Mouse (Mus musculus): ENCODE results near the gene Cnot8. TPM values are rescaled to one million over a fixed set of nuclear protein-coding genes. Genes with fewer than 3 reads are reported as not detected.

Cnot8 gene
- total RNA-seq, 1 experiment = 60.6 TPM

DNA sequence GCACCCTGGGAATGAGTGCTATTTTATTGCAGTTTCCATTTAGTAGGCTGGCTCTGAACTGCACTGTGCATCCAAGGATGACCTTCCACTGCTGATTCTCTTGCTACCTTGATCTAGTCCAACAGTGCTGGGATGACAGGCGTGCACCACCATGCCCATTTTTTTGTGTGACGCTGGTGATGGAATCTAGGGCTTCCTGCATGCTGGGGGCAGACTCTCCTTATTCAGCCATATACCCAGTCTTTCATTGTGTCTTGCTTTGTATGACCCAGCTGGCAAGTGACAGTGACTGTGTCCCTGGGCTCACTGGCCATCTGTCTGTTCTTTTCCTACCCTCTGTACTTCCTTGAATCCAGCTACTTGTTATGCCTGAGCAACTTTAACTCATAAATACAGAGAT is 19.8 kb downstream of the Cnot8 start:
- TF ChIP-seq MAFK (IDR thresholded peaks at IDR 0.05; ENCODE audit: insufficient read depth, low read depth, low read length) (no peak), HCFC1 (IDR thresholded peaks at IDR 0.05; ENCODE audit: borderline replicate concordance, insufficient read depth, low read length) (no peak), ZC3H11A (IDR thresholded peaks at IDR 0.05; ENCODE audit: borderline replicate concordance, low read depth, low read length) (no peak), CHD2 (IDR thresholded peaks at IDR 0.05; ENCODE audit: low read depth, low read length) (no peak), ZNF384 (IDR thresholded peaks at IDR 0.05; ENCODE audit: low read depth, low read length) (no peak)
- peaks cover 56% of the 10 kb centered on the region for H3K36me3 ChIP-seq (ENCODE audit: control insufficient read depth, insufficient read depth, low read length, poor library complexity, severe bottlenecking)
- H3K4me3 ChIP-seq (ENCODE audit: insufficient read depth in 1 of 2, low read depth in 1 of 2, low read length in 2 of 2, poor library complexity in 1 of 2, severe bottlenecking in 1 of 2) = no peak overlapping the region

DNA sequence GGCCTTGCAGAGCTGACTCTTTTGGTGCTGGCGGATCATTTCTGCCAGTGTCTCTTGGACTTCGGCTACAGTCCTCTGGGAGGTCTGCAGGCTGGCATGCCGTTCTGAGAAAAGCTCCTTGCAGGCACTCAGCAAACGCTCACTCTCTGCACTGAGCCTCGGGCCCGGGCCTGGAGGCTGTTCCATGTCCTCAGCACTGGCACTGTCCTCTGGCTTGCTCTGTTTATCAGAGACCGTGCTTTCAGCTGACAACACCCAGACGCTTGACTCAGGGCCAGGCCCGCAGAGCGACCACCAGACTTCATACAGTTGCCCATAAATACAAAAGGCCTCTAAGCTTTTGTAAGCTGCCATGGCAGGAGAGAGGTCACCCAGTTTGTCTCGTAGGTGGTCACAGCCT is 21.1 kb downstream of the Cnot8 start:
- no peaks in the 10 kb centered on the region for H3K4me1 ChIP-seq (ENCODE audit: control insufficient read depth in 2 of 2, insufficient read depth in 2 of 2, low read length in 2 of 2, poor library complexity in 1 of 2)
- H3K36me3 ChIP-seq (ENCODE audit: control insufficient read depth, insufficient read depth, low read length, poor library complexity, severe bottlenecking) = peaks cover 65% of the 10 kb centered on the region
- H3K9ac ChIP-seq (ENCODE audit: insufficient read depth, low read depth, low read length, poor library complexity, severe bottlenecking) = no peak overlapping the region
- no peak for DNase-seq (ENCODE audit: low read depth, low spot score)
- H3K9me3 ChIP-seq (ENCODE audit: control insufficient read depth, insufficient read depth, low read depth, low read length) = no peaks in the 10 kb centered on the region
- H3K27ac ChIP-seq (ENCODE audit: insufficient read depth, low read depth, low read length, poor library complexity, severe bottlenecking) = no peak overlapping the region
- in situ Hi-C loops (cut with MboI; ENCODE audit: low sequenced_read_pairs in 2 of 2, unreplicated experiment in 2 of 2) = no loop called here
- H3K4me3 ChIP-seq (ENCODE audit: insufficient read depth in 1 of 2, low read depth in 1 of 2, low read length in 2 of 2, poor library complexity in 1 of 2, severe bottlenecking in 1 of 2) = no peak overlapping the region
- TF ChIP-seq CHD2 (IDR thresholded peaks at IDR 0.05; ENCODE audit: low read depth, low read length) (no peak), MAFK (IDR thresholded peaks at IDR 0.05; ENCODE audit: insufficient read depth, low read depth, low read length) (no peak), HCFC1 (IDR thresholded peaks at IDR 0.05; ENCODE audit: borderline replicate concordance, insufficient read depth, low read length) (no peak)

More for the DNA sequence above, 19.8 kb downstream of the Cnot8 start:
- no peaks in the 10 kb centered on the region for H3K4me1 ChIP-seq (ENCODE audit: control insufficient read depth in 2 of 2, insufficient read depth in 2 of 2, low read length in 2 of 2, poor library complexity in 1 of 2)
- no peaks in the 10 kb centered on the region for H3K9me3 ChIP-seq (ENCODE audit: control insufficient read depth, insufficient read depth, low read depth, low read length)
- in situ Hi-C loops (cut with MboI; ENCODE audit: low sequenced_read_pairs in 2 of 2, unreplicated experiment in 2 of 2) = no loop called here
- no peak for DNase-seq (ENCODE audit: low read depth, low spot score)
- H3K27ac ChIP-seq (ENCODE audit: insufficient read depth, low read depth, low read length, poor library complexity, severe bottlenecking) = no peak overlapping the region
- H3K9ac ChIP-seq (ENCODE audit: insufficient read depth, low read depth, low read length, poor library complexity, severe bottlenecking) = no peak overlapping the region

DNA sequence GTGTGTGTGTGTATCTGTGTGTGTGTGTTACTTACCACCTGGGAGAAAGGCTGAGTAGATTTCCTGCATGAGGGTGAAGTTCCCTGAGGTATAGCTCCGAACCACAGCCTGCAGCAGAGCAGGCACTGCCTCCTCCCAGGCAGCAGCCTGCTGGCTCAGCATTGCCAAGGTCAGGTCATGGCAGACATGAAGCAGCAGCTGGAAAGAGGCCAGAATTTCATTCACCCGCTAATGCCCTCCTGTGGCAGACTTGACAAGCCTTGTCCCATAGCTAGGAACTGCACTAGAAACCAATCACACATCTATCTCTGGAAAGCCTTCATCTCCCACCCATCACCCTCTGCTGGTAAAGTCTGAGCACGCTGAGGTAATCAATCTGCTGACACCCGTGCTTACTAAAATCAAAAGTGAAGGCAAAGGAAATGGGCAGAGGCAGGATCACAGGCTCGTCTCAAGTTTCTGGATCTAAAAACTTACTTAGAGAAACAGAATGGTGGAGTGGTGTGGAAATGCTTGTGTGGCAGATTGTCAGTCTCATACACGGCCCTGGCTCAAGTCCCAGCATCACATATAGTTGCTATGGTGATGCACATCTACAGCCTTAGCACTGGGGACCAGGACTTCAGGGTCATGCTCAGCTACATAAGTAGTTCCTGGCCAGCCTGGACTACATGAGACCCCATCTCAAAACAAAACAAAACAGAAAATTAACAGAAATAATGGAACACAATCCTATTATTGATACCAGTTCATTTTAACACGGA is 22.6 kb downstream of the Cnot8 start:
- no peak overlapping the region for H3K4me3 ChIP-seq (ENCODE audit: insufficient read depth in 1 of 2, low read depth in 1 of 2, low read length in 2 of 2, poor library complexity in 1 of 2, severe bottlenecking in 1 of 2)
- peaks cover 64% of the 10 kb centered on the region for H3K36me3 ChIP-seq (ENCODE audit: control insufficient read depth, insufficient read depth, low read length, poor library complexity, severe bottlenecking)
- H3K9ac ChIP-seq (ENCODE audit: insufficient read depth, low read depth, low read length, poor library complexity, severe bottlenecking) = no peak overlapping the region
- H3K27ac ChIP-seq (ENCODE audit: insufficient read depth, low read depth, low read length, poor library complexity, severe bottlenecking) = no peak overlapping the region
- in situ Hi-C loops (cut with MboI; ENCODE audit: low sequenced_read_pairs in 2 of 2, unreplicated experiment in 2 of 2) = no loop called here
- no peaks in the 10 kb centered on the region for H3K9me3 ChIP-seq (ENCODE audit: control insufficient read depth, insufficient read depth, low read depth, low read length)
- H3K4me1 ChIP-seq (ENCODE audit: control insufficient read depth in 2 of 2, insufficient read depth in 2 of 2, low read length in 2 of 2, poor library complexity in 1 of 2) = no peaks in the 10 kb centered on the region
- no peak for DNase-seq (ENCODE audit: low read depth, low spot score)
- no peak for TF ChIP-seq MAFK (IDR thresholded peaks at IDR 0.05; ENCODE audit: insufficient read depth, low read depth, low read length)
- no peak for TF ChIP-seq ZNF384 (IDR thresholded peaks at IDR 0.05; ENCODE audit: low read depth, low read length)
- TF ChIP-seq CHD2 (IDR thresholded peaks at IDR 0.05; ENCODE audit: low read depth, low read length) = no peak
- TF ChIP-seq HCFC1 (IDR thresholded peaks at IDR 0.05; ENCODE audit: borderline replicate concordance, insufficient read depth, low read length) = no peak
- no peak for TF ChIP-seq ZC3H11A (IDR thresholded peaks at IDR 0.05; ENCODE audit: borderline replicate concordance, low read depth, low read length)

DNA sequence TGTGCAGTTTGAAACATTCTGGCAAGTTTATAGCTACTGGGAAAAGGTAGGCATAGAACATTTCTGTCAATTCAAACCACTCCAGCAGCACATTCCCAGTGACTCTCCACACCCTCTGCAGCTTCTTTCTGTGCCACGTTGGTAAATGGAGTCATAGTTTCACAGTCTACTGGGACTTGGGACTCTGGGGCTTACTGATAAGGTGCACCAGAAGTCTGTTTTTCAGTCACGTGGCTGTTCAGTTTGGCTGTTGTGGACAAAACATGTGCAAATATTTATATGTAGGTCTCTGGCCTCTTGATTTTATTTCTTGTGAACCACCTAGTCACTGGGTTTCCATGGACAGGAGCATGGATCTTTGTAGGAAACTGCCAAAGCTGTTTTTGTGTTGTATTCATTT is 23.6 kb downstream of the Cnot8 start:
- no peak overlapping the region for H3K9ac ChIP-seq (ENCODE audit: insufficient read depth, low read depth, low read length, poor library complexity, severe bottlenecking)
- peaks cover 64% of the 10 kb centered on the region for H3K36me3 ChIP-seq (ENCODE audit: control insufficient read depth, insufficient read depth, low read length, poor library complexity, severe bottlenecking)
- no peak for TF ChIP-seq ZC3H11A (IDR thresholded peaks at IDR 0.05; ENCODE audit: borderline replicate concordance, low read depth, low read length)
- TF ChIP-seq MAFK (IDR thresholded peaks at IDR 0.05; ENCODE audit: insufficient read depth, low read depth, low read length) = no peak
- no peak for TF ChIP-seq ZNF384 (IDR thresholded peaks at IDR 0.05; ENCODE audit: low read depth, low read length)
- no peak for TF ChIP-seq CHD2 (IDR thresholded peaks at IDR 0.05; ENCODE audit: low read depth, low read length)
- no peak for TF ChIP-seq HCFC1 (IDR thresholded peaks at IDR 0.05; ENCODE audit: borderline replicate concordance, insufficient read depth, low read length)
- H3K4me3 ChIP-seq (ENCODE audit: insufficient read depth in 1 of 2, low read depth in 1 of 2, low read length in 2 of 2, poor library complexity in 1 of 2, severe bottlenecking in 1 of 2) = no peak overlapping the region
- in situ Hi-C loops (cut with MboI; ENCODE audit: low sequenced_read_pairs in 2 of 2, unreplicated experiment in 2 of 2) = no loop called here
- H3K27ac ChIP-seq (ENCODE audit: insufficient read depth, low read depth, low read length, poor library complexity, severe bottlenecking) = no peak overlapping the region
- H3K9me3 ChIP-seq (ENCODE audit: control insufficient read depth, insufficient read depth, low read depth, low read length) = no peaks in the 10 kb centered on the region
- no peaks in the 10 kb centered on the region for H3K4me1 ChIP-seq (ENCODE audit: control insufficient read depth in 2 of 2, insufficient read depth in 2 of 2, low read length in 2 of 2, poor library complexity in 1 of 2)
- no peak for DNase-seq (ENCODE audit: low read depth, low spot score)
